23 mouse cellular contexts compared by ENCODE assay signal in the genomic region with DNA sequence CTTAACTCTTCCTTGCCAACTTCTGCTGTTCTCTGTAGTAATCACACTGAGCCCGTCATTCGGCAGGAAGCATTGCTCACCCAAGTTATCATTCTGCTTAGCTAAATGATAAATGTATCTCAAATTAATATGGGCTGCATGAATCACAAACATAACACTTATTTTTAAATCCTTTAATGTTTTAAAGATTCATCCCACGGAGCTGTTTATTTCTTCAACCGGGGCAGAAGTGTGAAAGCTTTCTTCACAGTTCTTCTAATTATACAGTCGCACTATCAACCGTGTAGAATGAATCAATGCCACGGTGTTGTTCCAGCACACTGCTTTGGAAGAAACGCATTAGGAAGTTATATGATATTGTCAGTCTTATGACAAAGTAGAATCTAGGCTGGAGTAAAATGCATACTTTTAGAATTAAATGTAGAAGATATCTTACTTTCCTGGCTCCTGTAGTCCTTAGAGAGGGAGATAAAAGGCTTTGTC.
"Had no signal": no experiment of that assay in that cellular context is flagged by ENCODE, and none has a peak within 500 bp of the region (broad histone marks: within the 10 kb centered on the region; RNA-seq: fewer than 3 reads in every experiment).

No protein-coding gene starts in this region.

- H3K4me1 ChIP-seq: limb, embryonic 10.5 days; limb, embryonic 13.5 days; liver, embryonic 12.5 days; liver, embryonic 15.5 days; lung, embryonic 15.5 days; megakaryocyte, embryonic 14.5 days; midbrain, embryonic 10.5 days; midbrain, embryonic 13.5 days; neural tube, embryonic 13.5 days had no signal

- H3K4me3 ChIP-seq: limb, embryonic 10.5 days; limb, embryonic 13.5 days; liver, embryonic 12.5 days; liver, embryonic 15.5 days; lung, embryonic 15.5 days; megakaryocyte, embryonic 14.5 days; midbrain, embryonic 10.5 days; midbrain, embryonic 13.5 days; myocyte; neural tube, embryonic 13.5 days had no signal

- H3K4me2 ChIP-seq: limb, embryonic 13.5 days; liver, embryonic 12.5 days; liver, embryonic 15.5 days; lung, embryonic 15.5 days; midbrain, embryonic 13.5 days; neural tube, embryonic 13.5 days had no signal

- ATAC-seq: liver, embryonic 12.5 days; midbrain, embryonic 13.5 days; midbrain, embryonic 16.5 days had no signal

- H3K36me3 ChIP-seq: limb, embryonic 10.5 days; limb, embryonic 13.5 days; liver, embryonic 12.5 days; liver, embryonic 15.5 days; lung, embryonic 15.5 days; midbrain, embryonic 10.5 days; midbrain, embryonic 13.5 days; neural tube, embryonic 13.5 days had no signal

- H3K27me3 ChIP-seq: limb, embryonic 13.5 days; liver, embryonic 12.5 days; liver, embryonic 15.5 days; lung, embryonic 15.5 days; megakaryocyte, embryonic 14.5 days; midbrain, embryonic 13.5 days; neural tube, embryonic 13.5 days had no signal

- H3K27ac ChIP-seq: limb, embryonic 10.5 days; limb, embryonic 13.5 days; liver, embryonic 12.5 days; liver, embryonic 15.5 days; lung, embryonic 15.5 days; midbrain, embryonic 10.5 days; midbrain, embryonic 13.5 days; neural tube, embryonic 13.5 days had no signal

- H3K9me3 ChIP-seq: limb, embryonic 10.5 days; limb, embryonic 13.5 days; liver, embryonic 12.5 days; liver, embryonic 15.5 days; lung, embryonic 15.5 days; midbrain, embryonic 10.5 days; midbrain, embryonic 13.5 days; neural tube, embryonic 13.5 days had no signal

- DNase-seq: kidney, adult 8-10 months; kidney, postnatal 14 days; kidney, postnatal 4 days; liver; lung, adult 18-20 months; lung, postnatal 10 days; lung, postnatal 36 days; retina, postnatal 1 day; right cerebral cortex, postnatal 14 days; thymus, adult 18-20 months; thymus, postnatal 14 days; thymus, postnatal 4 days had no signal

- H3K9ac ChIP-seq: limb, embryonic 13.5 days; liver, embryonic 12.5 days; liver, embryonic 15.5 days; lung, embryonic 15.5 days; midbrain, embryonic 13.5 days; neural tube, embryonic 13.5 days had no signal
